Mouse (Mus musculus): ENCODE data around the gene BC030867.
"Not testable (repeated sequence)": the region's sequence is repeated elsewhere in the genome, so short reads cannot be mapped to it uniquely, and the experiment has no call there.

Gene BC030867

DNA sequence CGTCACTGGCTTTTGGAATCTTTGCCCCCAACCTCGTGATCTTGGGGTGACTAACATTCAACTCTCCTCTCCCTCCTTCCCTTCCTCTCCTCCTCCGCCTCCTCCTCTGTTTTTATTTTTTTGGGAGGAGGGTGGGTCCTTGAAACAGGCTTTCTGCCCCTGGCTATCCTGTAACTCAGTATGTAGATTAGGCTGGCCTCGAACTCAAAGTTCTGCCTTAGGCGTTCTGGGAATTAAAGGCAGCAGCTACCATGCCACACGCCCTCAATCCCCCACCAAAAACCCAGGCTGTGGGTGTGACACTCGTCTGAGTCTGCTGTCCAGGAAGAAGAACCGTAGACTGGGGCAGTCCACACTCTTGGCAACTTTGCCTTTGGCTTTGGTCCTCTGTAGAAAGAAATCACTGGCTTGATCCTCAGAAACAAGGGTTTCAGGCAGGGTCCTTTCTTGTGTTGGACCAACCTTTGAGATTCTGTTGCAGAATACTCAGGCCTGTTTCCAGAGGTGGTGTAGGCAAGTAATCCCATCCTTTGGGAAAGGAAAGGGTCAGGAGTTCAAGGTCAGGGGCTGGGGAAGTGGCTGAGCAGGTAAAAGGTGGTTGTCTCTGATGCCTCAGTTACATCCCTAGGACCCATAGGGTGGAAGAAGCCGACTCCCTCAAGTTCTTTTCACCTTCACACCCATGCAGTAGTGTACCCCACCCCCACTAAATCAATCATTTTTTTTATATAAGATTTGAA, 839 bp downstream of the BC030867 start:
- no peak for DNase-seq (ENCODE audit: low spot score in 2 of 2)

- no peak for DNase-seq (ENCODE audit: low spot score in 2 of 2)
These were observed 8.8 kb downstream of the BC030867 start for GRCm38 (mm10) chr11:102257514-102257913.

DNA sequence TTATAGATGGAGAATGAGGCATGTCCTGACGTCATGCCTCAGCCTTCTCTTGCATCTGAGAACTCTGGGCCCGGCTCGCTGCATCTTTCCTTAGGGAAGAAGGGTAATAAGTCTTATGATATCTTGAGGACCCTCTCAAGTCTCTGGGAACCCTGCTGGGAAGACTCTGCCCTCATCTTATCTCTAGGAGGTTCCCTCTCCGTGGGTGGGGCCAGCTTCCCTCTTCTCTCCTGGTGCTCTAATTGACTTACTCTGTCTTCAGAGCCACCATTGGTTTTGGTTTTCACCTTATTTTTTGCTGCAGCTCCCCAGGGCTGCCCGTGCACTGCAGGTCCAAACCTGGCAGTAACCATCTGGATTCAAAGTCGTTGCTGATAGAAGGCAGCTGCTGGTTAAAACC, 9.4 kb downstream of the BC030867 start:
- DNase-seq (ENCODE audit: low spot score in 2 of 2): no peak

DNA sequence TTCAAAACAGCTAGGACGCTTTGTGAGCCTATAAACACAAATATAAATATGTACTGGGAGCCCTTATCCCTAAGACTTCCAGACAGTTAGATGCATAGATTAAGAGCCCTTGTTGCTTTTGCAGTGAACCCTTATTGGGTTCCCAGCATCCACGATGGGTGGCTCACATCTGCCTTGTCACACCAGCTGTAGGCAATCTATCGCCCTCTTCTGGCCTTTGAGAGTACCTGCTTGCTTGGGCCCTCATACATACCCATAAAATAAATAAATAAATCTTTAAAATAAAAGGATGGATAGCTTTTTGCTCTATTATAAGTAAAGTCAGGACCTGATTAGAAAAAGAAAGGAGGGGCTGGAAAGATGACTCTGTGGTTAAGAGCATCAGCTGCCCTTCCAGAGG, 9.8 kb downstream of the BC030867 start:
- DNase-seq (ENCODE audit: low spot score in 2 of 2): no peak

DNA sequence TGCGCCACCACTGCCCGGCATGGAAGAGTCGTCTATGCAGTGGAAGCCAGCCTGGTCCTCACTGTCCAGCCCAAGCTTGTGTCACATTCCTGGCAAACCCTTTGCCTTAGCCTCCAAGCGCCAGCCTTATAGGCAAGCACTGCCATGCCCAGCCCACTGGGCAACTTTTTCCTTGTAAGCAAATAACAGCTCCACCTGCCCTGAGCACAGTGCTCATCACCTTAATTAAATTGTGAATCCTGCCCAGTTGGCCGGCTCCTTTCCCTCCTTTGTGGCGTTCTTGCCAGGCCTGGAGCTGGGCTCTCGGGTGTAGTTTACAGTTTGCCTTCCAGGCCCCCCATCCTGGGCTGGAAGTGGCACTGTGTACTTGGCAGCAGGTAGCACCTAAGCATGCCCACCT, 14.5 kb downstream of the BC030867 start:
- no peak for DNase-seq (ENCODE audit: low spot score in 2 of 2)

DNA sequence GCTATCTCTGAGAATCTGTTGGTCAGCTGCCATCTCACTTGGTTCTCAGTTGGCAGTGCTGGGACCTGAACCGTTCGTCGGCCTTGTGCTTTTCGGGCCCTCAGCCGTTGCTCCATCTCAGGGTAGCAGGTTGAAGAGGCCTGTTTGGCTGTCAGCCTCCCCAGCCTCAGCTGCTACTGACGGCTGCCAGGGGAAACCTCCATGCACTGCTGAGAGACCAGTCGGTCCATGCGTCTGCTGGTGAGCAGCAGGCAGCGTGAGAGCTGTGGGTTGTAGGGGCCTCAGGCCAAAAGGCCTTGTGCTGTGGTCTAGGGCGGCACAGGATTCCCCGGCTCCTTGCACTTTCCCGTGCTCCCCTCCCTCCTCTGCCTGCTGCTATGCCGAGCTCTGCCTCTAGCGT, 17.1 kb downstream of the BC030867 start:
- no peak for DNase-seq (ENCODE audit: low spot score in 2 of 2)

DNA sequence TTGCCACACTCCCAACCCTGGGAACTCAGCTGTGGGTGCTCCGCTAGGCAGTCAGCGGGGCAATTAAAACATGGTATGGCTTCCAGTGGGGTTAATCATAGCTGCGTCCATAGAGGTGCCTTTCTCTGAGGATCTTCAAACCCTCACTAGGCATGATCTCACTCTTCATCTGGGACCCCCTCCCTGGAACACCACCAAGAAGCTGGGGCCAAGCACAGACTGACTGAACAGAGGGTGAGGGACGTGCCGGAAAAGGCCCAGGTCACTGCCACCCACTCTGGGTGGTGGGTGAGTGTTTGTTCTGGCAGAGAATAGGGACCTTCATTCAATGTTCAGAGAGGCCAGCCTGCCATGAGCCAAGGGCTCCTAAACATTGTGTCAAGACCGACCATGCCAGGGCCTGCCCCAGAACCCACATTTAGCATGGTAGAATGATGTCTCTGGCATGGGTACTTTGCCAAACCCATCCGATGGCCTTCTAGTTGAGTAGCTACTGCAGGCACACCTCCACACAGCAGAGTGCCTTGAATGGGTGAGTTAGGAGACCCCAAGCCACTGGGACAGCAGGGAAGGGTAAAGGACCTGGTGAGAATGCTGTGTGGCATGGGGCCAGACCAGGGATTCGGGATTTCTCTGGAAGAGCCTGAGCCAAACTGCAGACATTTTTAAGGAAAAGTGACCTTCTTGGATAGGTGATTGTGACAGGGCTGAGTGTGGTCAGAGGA, 18.1 kb downstream of the BC030867 start:
- DNase-seq (ENCODE audit: low spot score in 2 of 2): no peak

DNA sequence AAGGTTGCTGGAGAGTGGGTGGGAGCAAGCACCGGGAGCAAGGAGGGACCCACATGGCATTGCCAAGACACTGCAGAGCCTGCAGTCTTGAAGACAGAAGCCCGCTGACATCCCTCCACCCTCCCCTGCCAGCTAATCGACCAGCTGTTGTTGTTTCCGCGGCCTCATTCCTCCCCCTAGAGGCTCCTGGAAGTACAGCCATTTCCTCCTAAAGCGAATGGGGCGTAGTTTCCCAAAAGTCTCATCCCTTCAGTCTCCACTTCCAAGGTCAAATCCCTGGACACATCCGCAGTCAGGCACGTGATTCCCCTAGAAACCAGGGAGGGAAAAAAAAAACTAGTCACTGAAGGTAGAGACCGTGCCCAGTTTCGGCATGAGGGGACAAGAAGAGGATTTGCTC, 18.8 kb downstream of the BC030867 start:
- peak; percentile 44 to 60 for DNase-seq (ENCODE audit: low spot score in 2 of 2)

DNA sequence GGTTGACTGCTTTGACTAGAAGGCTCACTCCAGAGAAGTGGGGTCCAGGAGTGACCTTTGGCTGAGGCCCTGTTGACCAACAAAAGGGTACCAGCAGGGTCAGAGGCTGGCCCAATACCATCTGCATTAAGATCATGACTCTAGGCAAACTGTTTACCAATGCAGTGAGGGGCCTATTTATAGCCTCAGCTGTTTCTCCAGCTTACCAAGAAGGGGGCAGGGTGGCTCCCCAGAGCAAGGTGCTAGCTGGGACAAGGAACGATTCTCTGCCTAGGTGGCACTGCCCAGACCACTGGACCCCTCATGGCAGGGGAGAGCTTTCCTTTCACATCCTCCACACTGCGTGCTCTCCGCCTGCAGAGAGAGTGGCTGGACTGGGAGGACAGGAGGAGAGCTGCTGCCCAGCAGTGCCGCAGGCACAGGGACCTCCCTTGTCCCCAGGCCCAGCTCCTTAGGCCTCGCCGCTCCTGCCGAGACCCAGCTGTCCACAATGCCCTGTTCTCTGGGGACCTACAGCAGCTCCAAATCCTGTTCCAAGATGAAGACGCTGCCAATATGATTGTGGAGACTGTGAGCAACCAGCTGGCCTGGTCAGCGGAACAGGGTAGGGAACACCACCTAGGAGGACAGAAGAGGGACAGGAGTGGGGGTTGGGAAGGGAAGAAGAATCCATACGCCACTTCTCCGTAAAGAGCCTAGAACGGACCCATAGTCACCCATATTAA, 20.0 kb downstream of the BC030867 start, which contains the start of gene Asb16:
Gene Asb16, plus strand, starts transcription at position 224 of the 725 bp plus-strand sequence.
- no peak for DNase-seq (ENCODE audit: low spot score in 2 of 2)

GRCm38 (mm10) chr11:102276411-102276915, 27.8 kb downstream of the BC030867 start:
- DNase-seq (ENCODE audit: low spot score in 2 of 2): no peak

- no peak for DNase-seq (ENCODE audit: low spot score in 2 of 2)
These were observed 29.1 kb downstream of the BC030867 start for GRCm38 (mm10) chr11:102277754-102278153.

DNA sequence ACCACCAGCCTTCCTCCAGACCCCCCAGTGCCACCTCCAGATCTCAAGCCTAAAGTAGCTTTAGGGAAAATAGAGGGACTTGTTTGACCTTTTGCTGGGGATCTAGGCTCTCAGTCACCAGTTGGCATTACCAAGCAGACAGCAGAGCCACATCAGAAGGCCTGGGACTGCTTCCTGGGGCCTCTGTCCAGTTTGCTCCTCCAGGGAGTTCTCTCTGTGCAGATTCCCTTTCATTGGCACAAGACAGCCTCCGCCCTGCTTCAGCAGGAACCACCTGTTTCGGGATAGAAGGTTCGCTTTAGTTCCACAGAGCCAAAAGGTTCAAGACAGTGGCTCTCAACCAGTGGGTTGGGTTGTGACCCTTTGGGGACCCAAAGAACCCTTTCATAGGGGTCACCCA, 30.9 kb downstream of the BC030867 start:
- no peak for DNase-seq (ENCODE audit: low spot score in 2 of 2)

- not testable (repeated sequence) for DNase-seq (ENCODE audit: low spot score in 2 of 2)
These were observed 31.6 kb downstream of the BC030867 start for GRCm38 (mm10) chr11:102280267-102280666.

DNA sequence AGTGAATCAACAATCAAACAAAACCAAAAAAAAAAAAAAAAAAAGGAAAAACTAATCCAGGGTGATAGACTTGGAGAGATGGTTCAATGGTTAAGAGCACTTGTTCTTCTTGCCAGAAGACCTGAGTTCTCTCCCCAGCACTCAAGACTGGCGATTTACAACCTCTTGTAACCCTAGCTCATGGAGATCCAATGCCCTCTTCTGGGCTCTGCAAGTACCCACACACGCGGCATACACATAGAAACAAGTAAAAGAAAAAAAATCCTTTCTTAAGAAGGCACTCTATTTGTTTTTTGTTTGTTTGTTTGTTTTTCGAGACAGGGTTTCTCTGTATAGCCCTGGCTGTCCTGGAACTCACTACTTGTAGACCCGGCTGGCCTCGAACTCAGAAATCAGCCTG, 35.2 kb downstream of the BC030867 start:
- no peak for DNase-seq (ENCODE audit: low spot score in 2 of 2)

- DNase-seq (ENCODE audit: low spot score in 2 of 2): peak; percentile 92 to 95
These were observed 35.9 kb downstream of the BC030867 start, which contains the start of gene Tmub2 for GRCm38 (mm10) chr11:102284501-102285094. Tmub2 (plus strand) TSS chr11:102284931.

DNA sequence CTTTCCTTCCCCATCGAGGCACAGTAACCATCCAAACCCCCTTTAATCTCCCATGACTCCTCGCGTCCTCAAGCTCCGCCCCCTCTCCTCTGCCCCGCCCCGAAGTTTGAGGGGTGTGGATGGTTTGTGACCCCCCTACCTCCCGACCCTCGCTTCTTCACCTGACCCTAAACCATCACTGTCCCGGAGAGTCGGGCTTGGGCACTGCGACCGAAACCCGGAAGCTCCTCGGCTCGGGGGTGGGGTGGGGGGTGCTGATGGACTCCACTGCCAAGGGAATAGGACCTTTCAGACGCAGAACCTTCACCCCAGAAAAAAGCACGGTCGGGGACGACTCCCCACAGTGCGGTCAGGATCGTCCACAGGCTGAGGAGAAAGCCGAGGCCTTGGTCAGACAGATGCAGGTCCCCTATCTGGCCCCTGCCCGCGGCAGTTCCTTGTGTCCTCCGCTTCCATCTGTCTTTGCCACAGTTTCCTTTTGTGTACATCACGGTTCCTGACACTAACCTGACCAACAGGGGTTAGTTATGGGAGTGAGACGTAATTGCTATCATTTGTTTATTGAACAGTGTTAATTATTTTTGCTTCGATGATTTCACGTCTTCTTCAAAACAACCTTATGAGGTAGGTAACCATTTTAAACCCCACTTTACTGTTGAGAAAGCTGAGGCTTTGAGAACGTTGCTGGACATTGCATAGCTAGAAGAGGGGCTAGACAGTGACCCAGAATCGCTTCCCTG, 36.6 kb downstream of the BC030867 start:
- no peak for DNase-seq (ENCODE audit: low spot score in 2 of 2)

DNA sequence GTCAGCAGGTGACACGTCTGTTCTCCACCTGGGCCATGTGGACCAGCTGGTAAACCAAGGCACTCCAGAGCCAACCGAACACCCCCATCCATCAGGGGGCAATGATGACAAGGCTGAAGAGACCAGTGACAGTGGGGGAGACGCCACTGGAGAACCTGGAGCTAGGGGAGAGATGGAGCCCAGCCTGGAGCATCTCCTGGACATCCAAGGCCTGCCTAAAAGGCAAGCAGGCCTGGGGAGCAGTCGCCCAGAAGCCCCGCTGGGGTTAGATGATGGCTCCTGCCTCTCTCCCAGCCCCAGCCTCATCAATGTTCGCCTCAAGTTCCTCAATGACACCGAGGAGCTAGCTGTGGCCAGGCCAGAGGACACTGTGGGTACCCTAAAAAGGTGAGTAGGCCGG, 38.8 kb downstream of the BC030867 start:
- no peak for DNase-seq (ENCODE audit: low spot score in 2 of 2)

GRCm38 (mm10) chr11:102288027-102288804, 39.5 kb downstream of the BC030867 start:
- DNase-seq (ENCODE audit: low spot score in 2 of 2): no peak

- no peak for DNase-seq (ENCODE audit: low spot score in 2 of 2)
These were observed 40.2 kb downstream of the BC030867 start for GRCm38 (mm10) chr11:102288913-102289312.

GRCm38 (mm10) chr11:102289511-102290100, 40.9 kb downstream of the BC030867 start:
- DNase-seq (ENCODE audit: low spot score in 2 of 2): no peak

All from frontal cortex, postnatal 14 days (tissue).